Mouse (Mus musculus): ENCODE results near the gene Hcrtr1. TPM values are rescaled to one million over a fixed set of nuclear protein-coding genes. Genes with fewer than 3 reads are reported as not detected.
A peak's percentile ranks its signal among the peaks of the same experiment; 100 is the strongest.

Hcrtr1 gene
- polyA plus RNA-seq, 1 experiment = 0.48 TPM

GRCm38 (mm10) chr4:130180909-130181602 is 41.9 kb upstream of the Hcrtr1 start:
- no peak for TF ChIP-seq CTCF (IDR thresholded peaks at IDR 0.05; ENCODE audit: extremely low read depth, insufficient read depth, insufficient read length, insufficient replicate concordance)
- no peak for TF ChIP-seq POLR2A (IDR thresholded peaks at IDR 0.05; ENCODE audit: low read depth, low read length)
- no peak for DNase-seq (ENCODE audit: low read depth in 1 of 2, low spot score in 2 of 2)
- H3K27me3 ChIP-seq (ENCODE audit: control insufficient read depth, insufficient read depth, low read length) = no peaks in the 10 kb centered on the region
- no peak overlapping the region for H3K4me3 ChIP-seq (ENCODE audit: extremely low read depth, insufficient read depth, insufficient read length)
- no peaks in the 10 kb centered on the region for H3K4me1 ChIP-seq (ENCODE audit: control insufficient read depth, insufficient read depth, insufficient read length)
- H3K27ac ChIP-seq (ENCODE audit: insufficient read depth, low read length) = no peak overlapping the region
- 78% methylated on average over 7 of the region's 7 CpGs for WGBS
- no peaks in the 10 kb centered on the region for H3K36me3 ChIP-seq (ENCODE audit: control insufficient read depth, insufficient read depth, low read length)

GRCm38 (mm10) chr4:130179876-130180275 is 40.7 kb upstream of the Hcrtr1 start:
- no peak for DNase-seq (ENCODE audit: low read depth in 1 of 2, low spot score in 2 of 2)
- TF ChIP-seq POLR2A (IDR thresholded peaks at IDR 0.05; ENCODE audit: low read depth, low read length) (no peak), CTCF (IDR thresholded peaks at IDR 0.05; ENCODE audit: extremely low read depth, insufficient read depth, insufficient read length, insufficient replicate concordance) (no peak)
- H3K27ac ChIP-seq (ENCODE audit: insufficient read depth, low read length) = no peak overlapping the region
- H3K4me3 ChIP-seq (ENCODE audit: extremely low read depth, insufficient read depth, insufficient read length) = no peak overlapping the region
- WGBS = 83% methylated on average over 3 of the region's 3 CpGs
- H3K36me3 ChIP-seq (ENCODE audit: control insufficient read depth, insufficient read depth, low read length) = no peaks in the 10 kb centered on the region
- H3K4me1 ChIP-seq (ENCODE audit: control insufficient read depth, insufficient read depth, insufficient read length) = no peaks in the 10 kb centered on the region
- H3K27me3 ChIP-seq (ENCODE audit: control insufficient read depth, insufficient read depth, low read length) = no peaks in the 10 kb centered on the region

- H3K27me3 ChIP-seq (ENCODE audit: control insufficient read depth, insufficient read depth, low read length) = no peaks in the 10 kb centered on the region
- no peak overlapping the region for H3K4me3 ChIP-seq (ENCODE audit: extremely low read depth, insufficient read depth, insufficient read length)
- DNase-seq (ENCODE audit: low read depth in 1 of 2, low spot score in 2 of 2) = no peak
- H3K36me3 ChIP-seq (ENCODE audit: control insufficient read depth, insufficient read depth, low read length) = no peaks in the 10 kb centered on the region
- H3K4me1 ChIP-seq (ENCODE audit: control insufficient read depth, insufficient read depth, insufficient read length) = no peaks in the 10 kb centered on the region
- 0 out of 2 replicates have a peak overlapping the region, but pooled peaks have one; percentile 1 for H3K27ac ChIP-seq (ENCODE audit: insufficient read depth, low read length)
- no peak for TF ChIP-seq POLR2A (IDR thresholded peaks at IDR 0.05; ENCODE audit: low read depth, low read length)
- TF ChIP-seq CTCF (IDR thresholded peaks at IDR 0.05; ENCODE audit: extremely low read depth, insufficient read depth, insufficient read length, insufficient replicate concordance) = no peak
- WGBS = 79% methylated on average over 7 of the region's 7 CpGs
These were observed 38.4 kb upstream of the Hcrtr1 start for GRCm38 (mm10) chr4:130177536-130177935.

- 57% methylated on average over 4 of the region's 4 CpGs for WGBS
- DNase-seq (ENCODE audit: low read depth in 1 of 2, low spot score in 2 of 2) = no peak
- Histone ChIP-seq H3K4me1 (ENCODE audit: control insufficient read depth, insufficient read depth, insufficient read length) (no peaks in the 10 kb centered on the region), H3K4me3 (ENCODE audit: extremely low read depth, insufficient read depth, insufficient read length) (no peak overlapping the region), H3K27ac (ENCODE audit: insufficient read depth, low read length) (0 out of 2 replicates have a peak overlapping the region, but pooled peaks have one; percentile 1), H3K27me3 (ENCODE audit: control insufficient read depth, insufficient read depth, low read length) (no peaks in the 10 kb centered on the region), H3K36me3 (ENCODE audit: control insufficient read depth, insufficient read depth, low read length) (no peaks in the 10 kb centered on the region)
- no peak for TF ChIP-seq POLR2A (IDR thresholded peaks at IDR 0.05; ENCODE audit: low read depth, low read length)
- TF ChIP-seq CTCF (IDR thresholded peaks at IDR 0.05; ENCODE audit: extremely low read depth, insufficient read depth, insufficient read length, insufficient replicate concordance) = no peak
These were observed 37.9 kb upstream of the Hcrtr1 start for GRCm38 (mm10) chr4:130177087-130177486.

GRCm38 (mm10) chr4:130176156-130176720 is 37.1 kb upstream of the Hcrtr1 start:
- H3K4me3 ChIP-seq (ENCODE audit: extremely low read depth, insufficient read depth, insufficient read length) = no peak overlapping the region
- WGBS = 55% methylated on average over 5 of the region's 5 CpGs
- no peaks in the 10 kb centered on the region for H3K27me3 ChIP-seq (ENCODE audit: control insufficient read depth, insufficient read depth, low read length)
- H3K27ac ChIP-seq (ENCODE audit: insufficient read depth, low read length) = no peak overlapping the region
- no peaks in the 10 kb centered on the region for H3K4me1 ChIP-seq (ENCODE audit: control insufficient read depth, insufficient read depth, insufficient read length)
- DNase-seq (ENCODE audit: low read depth in 1 of 2, low spot score in 2 of 2) = no peak
- TF ChIP-seq CTCF (IDR thresholded peaks at IDR 0.05; ENCODE audit: extremely low read depth, insufficient read depth, insufficient read length, insufficient replicate concordance) (no peak), POLR2A (IDR thresholded peaks at IDR 0.05; ENCODE audit: low read depth, low read length) (no peak)
- H3K36me3 ChIP-seq (ENCODE audit: control insufficient read depth, insufficient read depth, low read length) = no peaks in the 10 kb centered on the region

- no peak for DNase-seq (ENCODE audit: low read depth in 1 of 2, low spot score in 2 of 2)
- WGBS = 7% methylated on average over 14 of the region's 14 CpGs
- no peaks in the 10 kb centered on the region for H3K36me3 ChIP-seq (ENCODE audit: control insufficient read depth, insufficient read depth, low read length)
- peak within 1 kb of the TSS; percentile 77 for H3K27ac ChIP-seq (ENCODE audit: insufficient read depth, low read length)
- TF ChIP-seq POLR2A (IDR thresholded peaks at IDR 0.05; ENCODE audit: low read depth, low read length) = no peak
- no peak for TF ChIP-seq CTCF (IDR thresholded peaks at IDR 0.05; ENCODE audit: extremely low read depth, insufficient read depth, insufficient read length, insufficient replicate concordance)
- no peaks in the 10 kb centered on the region for H3K27me3 ChIP-seq (ENCODE audit: control insufficient read depth, insufficient read depth, low read length)
- peak within 1 kb of the TSS; percentile 53 for H3K4me3 ChIP-seq (ENCODE audit: extremely low read depth, insufficient read depth, insufficient read length)
- H3K4me1 ChIP-seq (ENCODE audit: control insufficient read depth, insufficient read depth, insufficient read length) = no peaks in the 10 kb centered on the region
These were observed 36.0 kb upstream of the Hcrtr1 start, which contains the start of gene Tinagl1 for GRCm38 (mm10) chr4:130175072-130175711. Gene Tinagl1 (minus strand): TSS chr4:130175122.

Measured in spleen, adult 2 months (tissue).